Mouse (Mus musculus) T-helper 2 cell (primary cell): ENCODE results near the gene Ephx1.

Experiments
- in situ Hi-C: fragments of 300-600 bp; cut with MboI, MseI; formaldehyde crosslinking; loops from one replicate; pipeline ENCODE4 v1.15.1; 2025; ENCODE audit warnings: high pct_unique_total_duplicates

The Ephx1 gene

DNA sequence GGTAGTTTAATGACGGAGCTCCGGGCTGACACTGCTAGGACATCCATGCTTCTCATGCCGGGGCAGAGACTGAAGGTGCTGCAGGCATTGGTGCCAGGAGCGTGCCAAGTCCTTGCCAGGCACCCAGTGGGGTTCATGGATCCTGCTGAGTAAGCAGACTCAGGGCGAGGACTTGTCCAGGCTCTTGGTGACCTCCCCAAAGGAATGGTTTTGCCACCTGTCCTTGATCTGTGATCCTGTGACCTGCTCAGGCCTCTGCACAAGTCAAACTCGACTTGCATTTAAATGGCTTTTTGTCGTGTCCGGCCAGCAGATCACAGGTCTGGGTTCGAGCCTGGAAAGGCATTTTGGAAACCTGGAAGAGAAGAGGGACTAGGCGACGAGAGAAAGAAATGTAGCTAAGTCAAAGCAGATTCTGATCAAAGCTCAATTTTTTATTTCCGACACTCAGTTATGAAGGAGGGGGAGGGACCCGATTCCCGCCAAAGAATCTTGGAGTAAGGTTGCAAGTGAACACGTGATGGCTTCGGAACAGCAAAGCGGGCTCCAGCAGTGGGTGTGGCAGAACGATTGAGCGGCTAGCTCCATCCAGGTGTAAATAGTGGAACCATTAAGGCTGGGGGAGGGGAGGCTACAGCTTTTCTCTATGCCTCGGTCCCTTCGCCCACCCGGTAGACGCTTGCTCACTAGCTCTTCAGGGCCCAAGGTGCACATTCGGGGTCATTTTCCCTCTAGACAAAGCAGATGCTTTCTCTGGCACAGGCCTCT lies 41.0 kb downstream of the Ephx1 start:
- in situ Hi-C loops, result loop anchor here (5.0 to 10.0 kb wide), 2 partner anchors 55 to 77 kb away; partner anchors contain the start of gene Pycr2

- in situ Hi-C loops, result loop anchor here (5.0 kb wide), 1 partner anchor 74 kb away; the partner anchor contains the start of gene Pycr2
Observed at GRCm38 (mm10) chr1:180976110-180976679, 44.5 kb downstream of the Ephx1 start.

GRCm38 (mm10) chr1:180974126-180974746 lies 46.5 kb downstream of the Ephx1 start:
- in situ Hi-C loops, result no loop called here

- in situ Hi-C loops, result no loop called here
Observed at GRCm38 (mm10) chr1:180972941-180973340, 47.8 kb downstream of the Ephx1 start.

- in situ Hi-C loops, result no loop called here
Observed at GRCm38 (mm10) chr1:180967261-180967660, 53.4 kb downstream of the Ephx1 start.

DNA sequence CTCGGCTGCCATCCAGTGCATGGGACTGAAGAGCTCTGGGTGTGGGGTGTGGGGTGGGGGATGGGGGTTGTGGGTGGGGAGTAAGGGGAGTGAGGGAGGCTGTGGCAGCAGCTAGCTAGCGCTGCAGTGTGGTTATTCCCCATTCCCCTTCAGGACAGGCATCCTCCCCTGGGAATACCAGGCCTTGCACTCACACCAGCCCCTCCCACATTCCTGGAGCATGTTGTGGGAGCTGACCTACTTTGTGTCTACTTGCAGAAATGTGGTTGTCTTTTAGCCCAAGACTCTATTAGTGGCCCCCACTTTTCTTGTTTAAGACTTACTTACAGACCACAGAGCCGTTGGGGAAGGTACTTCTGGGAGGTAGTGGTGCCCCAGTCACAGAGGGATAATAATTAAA lies 54.2 kb downstream of the Ephx1 start:
- in situ Hi-C loops, result no loop called here

- in situ Hi-C loops, result no loop called here
Observed at GRCm38 (mm10) chr1:180965786-180966185, 54.9 kb downstream of the Ephx1 start.

GRCm38 (mm10) chr1:180958797-180959196 lies 61.9 kb downstream of the Ephx1 start:
- in situ Hi-C loops, result no loop called here

DNA sequence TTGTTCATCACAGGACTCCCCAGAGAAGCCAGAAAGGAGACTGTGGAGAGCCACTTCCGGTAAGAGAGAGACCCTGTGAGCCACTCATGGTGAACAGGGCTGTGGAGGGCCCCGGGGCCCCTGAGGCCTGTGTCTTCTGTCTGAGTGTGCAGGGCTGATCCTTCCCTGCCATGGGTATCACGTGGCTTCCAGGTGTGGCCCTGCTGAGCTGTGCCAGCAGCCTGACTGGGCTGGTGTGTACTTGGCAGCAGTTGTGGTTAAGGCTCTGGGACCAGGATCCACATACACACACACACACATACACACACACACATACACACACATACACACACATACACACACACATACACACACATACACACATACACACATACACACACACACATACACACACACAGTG lies 62.7 kb downstream of the Ephx1 start:
- in situ Hi-C loops, result no loop called here

DNA sequence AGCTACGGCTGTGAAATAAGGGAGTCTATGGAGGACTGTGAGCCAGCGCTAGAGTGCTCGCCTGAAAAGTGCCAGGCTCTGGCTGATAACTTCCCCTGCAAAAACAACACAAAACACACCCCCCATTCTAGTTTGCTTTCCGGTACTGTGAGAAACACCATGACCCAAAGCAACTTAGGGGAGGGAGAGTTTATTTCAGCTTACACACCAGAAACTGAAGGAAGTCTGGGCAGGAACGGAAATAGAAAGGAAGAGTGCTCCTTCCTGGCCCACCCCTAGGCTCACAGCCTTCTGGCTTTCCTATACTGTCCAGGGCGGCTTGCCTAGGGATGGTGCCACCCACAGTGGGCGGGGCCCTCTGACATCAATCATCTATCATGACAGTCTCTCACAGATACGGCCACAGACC lies 63.7 kb downstream of the Ephx1 start:
- in situ Hi-C loops, result no loop called here

DNA sequence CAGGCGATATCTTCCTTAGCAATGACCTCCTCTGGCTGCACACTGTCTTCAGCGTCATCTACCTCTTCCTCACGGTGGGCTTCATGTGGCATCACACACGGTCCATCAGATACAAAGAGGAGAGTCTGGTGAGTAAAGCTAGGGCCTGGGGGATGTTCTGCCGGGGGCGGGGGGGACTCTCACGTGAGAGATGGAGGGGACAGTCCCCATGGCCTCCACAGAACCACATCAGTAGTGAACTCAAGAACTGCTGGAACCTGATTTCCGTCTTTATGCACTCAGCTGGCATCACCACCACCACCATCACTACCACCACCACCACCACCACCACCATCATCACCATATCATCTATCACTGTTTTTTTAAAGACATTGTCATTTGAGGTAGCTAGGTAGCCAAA lies 64.3 kb downstream of the Ephx1 start:
- in situ Hi-C loops, result no loop called here

DNA sequence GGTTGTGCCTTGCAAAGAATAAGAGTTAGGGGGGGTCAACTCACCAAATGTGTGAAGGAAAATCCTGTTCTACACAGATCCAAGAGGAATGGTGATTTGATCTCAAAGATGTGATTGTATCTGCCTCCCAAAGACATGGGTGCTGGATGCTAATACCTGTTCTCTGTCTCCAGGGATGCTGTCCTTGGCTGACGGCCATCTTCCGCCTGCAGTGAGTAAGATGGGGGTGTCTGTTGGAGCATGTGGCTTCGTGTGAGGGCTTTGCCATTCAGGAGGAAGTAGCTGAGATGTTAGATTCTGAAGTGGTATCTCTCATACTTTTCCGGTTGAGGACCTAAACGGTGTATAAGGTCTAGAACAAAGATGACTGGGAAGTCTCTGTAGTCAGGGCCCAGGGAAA lies 67.9 kb downstream of the Ephx1 start:
- in situ Hi-C loops, result no loop called here

DNA sequence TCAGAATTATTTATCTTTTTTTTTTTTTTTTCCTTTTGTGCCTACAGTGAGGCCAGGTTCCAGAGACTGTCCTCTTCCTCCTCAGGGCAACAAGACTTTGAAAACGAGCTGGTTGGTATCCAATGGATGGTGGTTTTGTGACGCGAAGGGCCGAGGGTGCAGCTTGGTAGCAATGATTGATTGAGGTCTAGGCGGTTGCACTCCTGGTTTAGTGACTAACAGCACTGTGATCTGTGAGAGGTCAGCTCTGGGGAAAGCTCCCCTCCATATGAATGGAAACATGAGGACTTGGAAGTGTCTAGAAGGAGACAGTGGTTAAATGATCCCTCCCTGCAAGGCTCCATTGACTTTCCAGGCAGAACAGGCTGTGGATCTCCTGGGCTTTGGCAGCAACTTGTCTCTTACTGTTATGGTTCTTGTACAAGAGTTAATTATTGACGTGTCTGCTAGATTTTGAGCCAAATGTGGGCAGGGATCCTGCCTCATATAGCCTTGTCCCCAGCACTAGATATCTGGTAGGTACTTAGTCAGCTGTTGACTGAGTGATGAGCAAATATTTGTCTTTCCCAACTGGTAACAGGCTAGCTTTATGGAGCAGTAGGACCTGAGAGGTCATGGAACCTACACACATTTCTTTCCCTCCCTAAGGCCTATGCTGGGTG lies 68.5 kb downstream of the Ephx1 start:
- in situ Hi-C loops, result no loop called here

GRCm38 (mm10) chr1:180946448-180946847 lies 74.3 kb downstream of the Ephx1 start:
- in situ Hi-C loops, result no loop called here

DNA sequence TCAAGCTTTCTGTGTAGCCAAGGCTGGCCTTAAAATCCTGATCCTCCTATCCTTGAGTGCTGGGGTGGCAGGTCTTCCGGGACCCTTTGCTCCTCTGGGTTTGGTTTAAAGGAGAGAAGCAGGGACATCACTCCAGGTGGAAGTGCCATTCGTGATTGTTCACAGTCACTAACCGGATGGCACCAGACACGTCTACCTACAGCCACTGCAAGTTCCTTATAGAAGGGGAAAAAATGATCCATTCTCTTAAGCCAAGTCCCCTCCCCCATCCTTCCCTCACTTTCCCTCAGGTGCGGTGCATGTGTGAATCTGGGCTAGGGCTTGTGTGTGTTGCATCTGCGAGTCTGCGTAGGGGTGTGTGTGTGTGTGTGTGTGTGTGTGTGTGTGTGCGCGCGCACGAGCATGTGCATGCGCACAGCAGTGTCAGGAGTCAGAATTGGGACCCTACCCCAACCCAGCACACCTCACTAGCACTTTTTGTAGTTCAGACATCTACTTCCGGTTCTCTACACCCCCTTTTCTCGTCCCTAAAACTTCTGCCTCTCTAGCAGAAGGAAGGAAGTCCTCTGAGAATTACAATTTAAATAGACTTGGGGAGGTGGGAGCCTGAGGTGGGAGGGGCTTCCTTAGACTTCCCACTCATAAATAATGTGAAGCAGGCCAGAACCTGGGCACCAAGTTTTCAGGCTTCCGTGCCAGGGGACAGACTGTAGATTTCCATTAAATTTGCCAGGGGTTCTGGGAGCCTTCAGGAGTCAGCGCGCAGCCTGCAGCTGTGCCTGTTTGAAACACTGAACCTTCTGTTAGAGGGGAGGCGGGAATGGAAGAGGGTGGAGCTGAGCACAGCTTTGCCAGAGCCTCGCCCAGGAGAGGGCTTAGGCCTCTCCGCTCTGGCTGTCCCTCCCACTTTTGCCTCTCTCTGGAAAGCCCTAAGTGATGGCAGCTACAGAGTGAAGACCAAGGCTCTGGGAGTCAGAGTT lies 75.4 kb downstream of the Ephx1 start:
- in situ Hi-C loops, result no loop called here

- in situ Hi-C loops, result loop anchor here (5.0 kb wide), 1 partner anchor 37 kb away; no protein-coding TSS in a partner anchor
Observed at GRCm38 (mm10) chr1:180944553-180944952, 76.2 kb downstream of the Ephx1 start.

GRCm38 (mm10) chr1:180943896-180944295 lies 76.8 kb downstream of the Ephx1 start:
- in situ Hi-C loops, result loop anchor here (5.0 kb wide), 1 partner anchor 37 kb away; no protein-coding TSS in a partner anchor

DNA sequence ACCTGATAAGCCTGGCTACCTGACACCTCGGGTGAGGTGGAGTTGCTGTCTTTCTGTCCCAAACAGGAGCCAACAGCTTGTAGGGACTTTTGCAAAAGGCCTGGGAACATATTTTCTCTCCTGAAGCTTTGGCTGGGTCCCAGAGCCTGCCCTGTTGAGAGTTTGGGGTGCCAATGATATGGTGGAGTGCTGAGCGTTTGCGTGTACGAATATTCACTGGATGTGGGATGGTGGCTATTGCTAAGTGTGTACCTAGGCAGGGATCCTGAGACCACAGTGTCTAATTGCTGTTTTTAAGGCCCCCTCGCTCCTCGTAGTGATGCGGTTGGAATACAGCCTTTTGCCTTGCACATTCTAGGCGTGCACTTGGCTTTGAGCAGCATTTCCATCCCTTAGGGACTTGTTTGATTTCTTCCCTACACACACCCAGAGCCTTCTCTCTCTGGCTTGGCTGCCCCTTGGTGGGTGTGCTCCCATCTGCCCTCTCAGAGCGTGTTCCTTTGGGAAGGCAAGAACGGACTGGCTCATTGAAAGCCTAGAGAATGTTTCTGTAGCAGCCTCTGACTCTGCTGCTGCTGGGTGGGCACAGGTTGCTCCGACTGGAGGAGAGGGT lies 77.6 kb downstream of the Ephx1 start:
- in situ Hi-C loops, result loop anchor here (5.0 kb wide), 1 partner anchor 36 kb away; no protein-coding TSS in a partner anchor

DNA sequence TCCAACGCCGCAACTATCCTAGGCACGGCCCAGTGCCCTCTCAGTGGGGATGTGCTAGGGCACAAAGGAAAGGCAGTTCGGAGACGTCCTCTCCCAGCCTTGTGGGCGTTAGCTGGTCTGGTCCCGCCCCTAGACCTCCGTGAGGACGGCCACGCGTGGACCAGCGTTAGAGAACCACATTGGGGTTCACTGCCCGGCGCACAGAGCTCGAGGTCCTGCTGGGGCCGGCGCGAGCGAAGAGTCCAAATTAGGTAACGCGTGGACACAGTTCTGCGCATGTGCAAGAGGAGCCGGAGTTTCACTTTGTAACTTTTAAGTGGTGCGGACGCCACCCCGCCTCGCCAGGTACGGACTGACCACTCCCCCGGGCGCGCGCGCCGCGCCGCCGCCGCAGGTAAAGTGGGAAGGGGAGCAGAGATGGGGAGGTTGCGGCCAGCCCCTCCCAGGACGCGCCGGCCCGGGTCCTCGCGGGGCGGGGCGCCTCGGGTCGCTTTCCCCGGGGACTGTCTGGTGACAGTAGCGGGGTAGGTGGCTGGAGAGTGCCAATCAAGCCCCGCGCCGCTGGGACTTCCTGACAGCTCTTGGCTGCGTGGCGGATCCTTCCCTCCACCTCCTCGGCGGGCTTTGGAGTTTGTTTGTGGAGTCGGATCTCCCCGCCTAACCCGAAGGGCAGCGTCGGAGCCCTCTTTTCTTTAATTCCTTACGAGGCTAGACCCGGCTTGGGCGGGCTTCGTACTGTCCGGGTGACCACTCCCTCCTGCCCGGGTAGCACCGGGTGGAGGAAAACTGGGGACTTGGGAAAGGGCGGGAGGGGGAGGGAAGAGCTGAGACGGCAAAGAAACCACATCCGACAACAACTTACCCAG lies 78.3 kb downstream of the Ephx1 start, which contains the start of gene Tmem63a:
TSS of gene Tmem63a (plus strand) at position 179 of the 866 bp plus-strand sequence.
- in situ Hi-C loops, result loop anchor here (5.0 kb wide), 1 partner anchor 35 kb away; no protein-coding TSS in a partner anchor
